Mouse (Mus musculus) myocyte (in vitro differentiated cells): ENCODE measurements at regions not wholly inside any gene's neighbourhood (a gene's known extent, or its start where the extent isn't known, plus 50 kb on each side); places are given as distances from the start of the nearest gene placed in this dataset.

ENCODE experiments used
- MAX ChIP-seq: IDR thresholded peaks from one replicate; pipeline ENCODE4 v1.6.1; 2011; ENCODE audit warnings: low read depth, mild to moderate bottlenecking, control low read depth
- POLR2A ChIP-seq: IDR thresholded peaks from one replicate; pipeline ENCODE4 v1.6.1; 2011; ENCODE audit warnings: low read depth, mild to moderate bottlenecking, control low read depth, moderate library complexity; ENCODE audit not compliant: insufficient read length
- POLR2AphosphoS2 ChIP-seq: IDR thresholded peaks from one replicate; pipeline ENCODE4 v1.6.1; 2011; ENCODE audit warnings: low read depth, control low read depth; ENCODE audit not compliant: insufficient read length
- REST ChIP-seq: IDR thresholded peaks from one replicate; pipeline ENCODE4 v1.6.1; 2011; ENCODE audit warnings: mild to moderate bottlenecking, control low read depth, moderate library complexity; ENCODE audit not compliant: insufficient read depth, insufficient read length
- USF1 ChIP-seq: IDR thresholded peaks from one replicate; pipeline ENCODE4 v1.6.1; 2011; ENCODE audit warnings: low read depth, mild to moderate bottlenecking, control low read depth, moderate library complexity

GRCm38 (mm10) chr2:131676736-131677135, 114.7 kb upstream of the Adra1d start:
- no peak for TF ChIP-seq POLR2A
- TF ChIP-seq USF1, result no peak
- no peak for TF ChIP-seq REST
- TF ChIP-seq MAX, result no peak
- TF ChIP-seq POLR2AphosphoS2, result no peak
